Mouse (Mus musculus): ENCODE data around the gene Copz1. TPM values are rescaled to one million over a fixed set of nuclear protein-coding genes. Genes with fewer than 3 reads are reported as not detected.

The Copz1 gene
- total and polyA plus RNA-seq, 2 experiments from 2014 or later, result 109 to 124 TPM

DNA sequence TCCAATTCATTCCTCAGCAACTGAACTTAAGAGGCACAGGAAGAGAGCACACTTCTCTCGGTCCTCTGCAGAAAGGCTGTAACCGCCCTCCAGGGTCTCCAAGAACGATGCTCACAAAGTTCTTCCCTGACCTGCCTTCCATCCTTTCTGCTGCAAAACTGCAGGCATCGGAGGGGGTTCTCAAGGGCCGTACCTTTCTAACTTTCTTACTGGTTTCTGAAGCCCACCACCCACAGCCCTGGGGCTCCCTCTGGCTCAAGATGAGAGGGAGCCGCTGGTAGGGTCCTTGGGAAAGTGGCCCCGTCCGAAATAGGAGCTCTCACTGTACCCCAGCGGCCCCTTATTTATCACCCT is 32.1 kb downstream of the Copz1 start:
- H3K4me1 ChIP-seq (ENCODE audit: control insufficient read depth, insufficient read depth), result peaks cover 12% of the 10 kb centered on the region
- peak overlapping the region; percentile 54 for H3K9ac ChIP-seq (replicated peaks; ENCODE audit: low read depth, low read length)
- ATAC-seq (ENCODE audit: insufficient read depth, low read depth) (no peak), DNase-seq (ENCODE audit: low spot score) (no peak)
- 0 out of 2 replicates have a peak, but pooled peaks cover 7% of the 10 kb centered on the region for H3K27me3 ChIP-seq (ENCODE audit: control insufficient read depth, insufficient read depth, low read length)
- no peaks in the 10 kb centered on the region for H3K9me3 ChIP-seq (replicated peaks; ENCODE audit: control insufficient read depth, low read length)
- H3K4me3 ChIP-seq (ENCODE audit: low read depth, low read length), result peak overlapping the region; percentile 61
- H3K4me2 ChIP-seq (ENCODE audit: low read depth, low read length), result peak overlapping the region; percentile 87
- under 1% methylated on average over 9 of the region's 9 CpGs for WGBS
- TF ChIP-seq CTCF (IDR thresholded peaks at IDR 0.05; ENCODE audit: low read depth) (no peak), EP300 (IDR thresholded peaks at IDR 0.05; ENCODE audit: low read depth) (no peak)
- H3K36me3 ChIP-seq (replicated peaks; ENCODE audit: control insufficient read depth, insufficient read depth, low read length), result no peaks in the 10 kb centered on the region
- H3K27ac ChIP-seq (ENCODE audit: low read depth), result peak overlapping the region; percentile 74

DNA sequence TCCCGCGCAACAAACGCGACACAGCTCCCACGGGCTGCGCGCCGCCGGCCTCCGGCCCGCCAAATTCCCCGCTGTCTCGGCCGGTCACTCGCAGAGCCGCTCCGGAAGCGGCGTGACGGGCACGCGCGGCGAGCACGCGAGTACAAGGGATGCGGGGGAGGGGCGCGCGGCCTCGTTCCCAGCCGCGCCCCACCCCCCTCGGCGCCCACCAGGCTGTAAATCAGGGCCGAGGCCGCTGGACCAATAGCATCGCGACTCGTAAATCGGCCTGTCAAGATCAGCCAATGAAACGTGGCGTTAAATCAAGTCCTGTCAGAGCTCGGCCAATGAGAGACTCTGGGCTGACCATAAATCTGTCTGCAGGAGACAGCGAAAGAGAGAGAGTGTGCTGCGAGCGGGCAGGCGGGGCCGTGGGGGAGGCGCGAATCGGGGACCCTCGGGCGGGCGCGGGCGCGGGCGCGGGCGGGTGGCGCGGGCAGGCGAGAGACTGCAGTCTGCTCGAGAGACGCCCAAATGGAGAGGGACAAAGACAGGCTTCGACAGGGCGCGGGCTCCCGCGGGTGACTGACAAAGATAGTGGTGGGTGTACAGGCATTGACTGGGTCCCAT is 32.7 kb downstream of the Copz1 start:
- peak; percentile 96 for ATAC-seq (ENCODE audit: insufficient read depth, low read depth)

DNA sequence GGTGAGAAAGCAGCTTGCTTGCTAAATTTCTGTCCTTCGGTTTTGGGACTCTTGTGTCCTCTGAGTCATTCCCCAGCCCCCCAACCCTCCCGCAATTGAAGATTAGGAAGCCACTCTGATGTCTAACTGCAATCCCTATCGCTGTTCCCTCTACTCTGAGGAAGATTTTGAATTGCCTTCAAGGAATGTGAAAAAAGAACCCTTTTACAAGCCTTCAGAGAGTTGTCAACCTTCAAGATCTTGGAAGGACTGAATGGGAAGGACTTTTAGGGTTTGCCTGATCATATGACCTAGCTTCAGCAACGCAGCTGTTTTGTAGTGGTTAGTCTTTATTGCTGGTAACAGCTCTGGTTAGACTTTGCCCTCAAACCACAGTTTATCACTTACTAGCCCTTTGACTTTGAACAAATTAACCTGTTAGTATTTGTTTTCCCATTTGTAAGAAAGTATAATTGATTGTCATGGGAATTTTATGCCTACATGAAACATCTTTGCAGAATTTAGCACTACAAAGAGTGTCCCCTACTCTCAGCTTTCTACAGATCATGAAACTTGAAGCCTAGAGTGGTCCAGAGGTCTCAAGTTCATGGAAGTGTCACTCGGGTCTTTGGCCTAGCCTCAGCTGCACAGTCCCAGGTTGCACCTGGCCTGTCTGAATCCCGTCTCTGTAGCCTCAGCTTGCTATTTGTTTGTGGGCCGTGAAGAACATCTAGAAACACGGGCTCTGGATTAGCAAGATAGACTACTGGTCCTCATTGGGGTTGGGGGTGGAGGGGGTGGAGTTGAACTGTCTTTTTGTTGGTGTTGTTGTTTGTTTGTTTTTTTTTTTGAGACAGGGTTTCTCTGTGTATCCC is 33.5 kb downstream of the Copz1 start:
- DNase-seq (ENCODE audit: low spot score) (no peak), ATAC-seq (ENCODE audit: insufficient read depth, low read depth) (no peak)
- no peak for TF ChIP-seq CTCF (IDR thresholded peaks at IDR 0.05; ENCODE audit: low read depth)
- no peak for TF ChIP-seq EP300 (IDR thresholded peaks at IDR 0.05; ENCODE audit: low read depth)
- Histone ChIP-seq H3K4me3 (ENCODE audit: low read depth, low read length) (peak overlapping the region; percentile 61), H3K36me3 (replicated peaks; ENCODE audit: control insufficient read depth, insufficient read depth, low read length) (no peaks in the 10 kb centered on the region), H3K4me1 (ENCODE audit: control insufficient read depth, insufficient read depth) (no peaks in the 10 kb centered on the region; the same call in 1 of the 2 replicates), H3K9me3 (replicated peaks; ENCODE audit: control insufficient read depth, low read length) (no peaks in the 10 kb centered on the region), H3K27ac (ENCODE audit: low read depth) (peak overlapping the region; percentile 85), H3K9ac (replicated peaks; ENCODE audit: low read depth, low read length) (peak overlapping the region; percentile 68), H3K4me2 (ENCODE audit: low read depth, low read length) (peak overlapping the region; percentile 87), H3K27me3 (ENCODE audit: control insufficient read depth, insufficient read depth, low read length) (0 out of 2 replicates have a peak, but pooled peaks cover 8% of the 10 kb centered on the region)
- 40% methylated on average over 8 of the region's 8 CpGs for WGBS

More for the DNA sequence above, 32.7 kb downstream of the Copz1 start:
- peak overlapping the region; percentile 85 for H3K27ac ChIP-seq (ENCODE audit: low read depth)
- no peaks in the 10 kb centered on the region for H3K36me3 ChIP-seq (replicated peaks; ENCODE audit: control insufficient read depth, insufficient read depth, low read length)
- peak overlapping the region; percentile 61 for H3K4me3 ChIP-seq (ENCODE audit: low read depth, low read length)
- H3K9ac ChIP-seq (replicated peaks; ENCODE audit: low read depth, low read length), result peak overlapping the region; percentile 68
- H3K4me2 ChIP-seq (ENCODE audit: low read depth, low read length), result peak overlapping the region; percentile 87
- DNase-seq (ENCODE audit: low spot score), result peak; percentile 98
- no peaks in the 10 kb centered on the region for H3K9me3 ChIP-seq (replicated peaks; ENCODE audit: control insufficient read depth, low read length)
- WGBS, result under 1% methylated on average over 71 of the region's 71 CpGs
- TF ChIP-seq EP300 (IDR thresholded peaks at IDR 0.05; ENCODE audit: low read depth) (peak; percentile 97), CTCF (IDR thresholded peaks at IDR 0.05; ENCODE audit: low read depth) (no peak)
- 0 out of 2 replicates have a peak, but pooled peaks cover 8% of the 10 kb centered on the region for H3K27me3 ChIP-seq (ENCODE audit: control insufficient read depth, insufficient read depth, low read length)
- peaks cover 8% of the 10 kb centered on the region for H3K4me1 ChIP-seq (ENCODE audit: control insufficient read depth, insufficient read depth)

DNA sequence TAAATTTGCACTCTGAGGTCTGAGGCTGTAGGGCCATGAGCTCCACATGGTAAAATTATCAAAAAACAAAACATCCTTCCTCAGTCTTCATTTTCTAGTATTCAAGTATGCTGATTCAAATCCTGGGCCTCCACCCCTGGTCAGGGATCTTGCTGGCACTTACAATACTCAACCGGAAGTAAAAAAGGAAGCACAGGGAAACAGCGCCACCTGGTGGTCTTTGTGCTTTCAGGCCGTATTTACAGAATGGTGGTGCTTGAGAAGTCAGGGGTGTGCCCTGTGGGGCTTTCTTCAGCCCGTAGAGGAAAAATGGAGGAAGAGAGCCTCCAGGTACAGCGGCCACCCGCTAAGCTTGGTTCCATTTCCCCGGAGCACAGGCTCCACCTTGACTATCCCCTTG is 34.6 kb downstream of the Copz1 start:
- Histone ChIP-seq H3K4me3 (ENCODE audit: low read depth, low read length) (no peak overlapping the region), H3K4me1 (ENCODE audit: control insufficient read depth, insufficient read depth) (no peaks in the 10 kb centered on the region; the same call in 1 of the 2 replicates), H3K27ac (ENCODE audit: low read depth) (no peak overlapping the region)

DNA sequence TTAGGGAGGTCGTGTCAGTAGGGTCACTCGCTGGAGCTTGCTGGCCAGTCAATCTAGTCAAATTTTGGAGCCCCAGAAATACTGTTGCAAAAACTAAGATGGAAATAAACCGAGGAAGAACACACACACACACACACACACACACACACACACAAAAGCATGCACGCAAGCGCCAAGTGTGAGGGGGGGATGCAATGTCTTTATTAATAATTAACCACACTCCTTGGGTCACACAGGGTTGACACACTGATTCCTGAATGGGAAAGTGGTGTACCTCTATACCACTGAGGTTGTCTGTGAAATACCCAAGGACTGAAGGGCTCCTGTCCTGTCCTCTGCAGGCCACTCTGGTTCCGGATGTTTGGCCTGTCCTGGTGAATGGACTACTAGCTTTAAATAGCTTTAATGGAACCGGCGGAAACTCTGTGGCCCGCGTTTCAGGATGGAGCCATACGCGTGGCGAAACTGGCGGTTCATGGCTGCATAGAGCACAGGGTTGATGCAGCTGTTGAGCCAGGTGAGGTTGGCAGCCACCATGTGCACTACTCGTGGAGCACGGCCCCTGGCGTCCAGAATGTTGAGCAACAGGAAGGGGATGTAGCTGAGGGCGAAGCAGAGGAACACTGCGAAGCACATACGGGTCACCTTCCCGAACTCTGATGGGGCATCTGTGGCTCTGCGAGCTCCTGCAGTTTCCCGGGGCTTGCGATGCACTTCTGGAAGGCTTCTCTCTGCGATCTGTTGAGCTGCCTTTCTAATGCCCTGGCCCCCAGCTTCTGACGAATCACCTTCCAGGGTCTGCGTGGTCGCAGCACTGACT is 35.8 kb downstream of the Copz1 start:
- WGBS, result 39% methylated on average over 28 of the region's 28 CpGs

More for the DNA sequence above, 34.6 kb downstream of the Copz1 start:
- Histone ChIP-seq H3K27me3 (ENCODE audit: control insufficient read depth, insufficient read depth, low read length) (0 out of 2 replicates have a peak, but pooled peaks cover 8% of the 10 kb centered on the region), H3K4me2 (ENCODE audit: low read depth, low read length) (0 out of 2 replicates have a peak overlapping the region, but pooled peaks have one; percentile 30), H3K9me3 (replicated peaks; ENCODE audit: control insufficient read depth, low read length) (no peaks in the 10 kb centered on the region), H3K9ac (replicated peaks; ENCODE audit: low read depth, low read length) (no peak overlapping the region), H3K36me3 (replicated peaks; ENCODE audit: control insufficient read depth, insufficient read depth, low read length) (no peaks in the 10 kb centered on the region)
- TF ChIP-seq CTCF (IDR thresholded peaks at IDR 0.05; ENCODE audit: low read depth), result peak; percentile 94
- no peak for TF ChIP-seq EP300 (IDR thresholded peaks at IDR 0.05; ENCODE audit: low read depth)
- DNase-seq (ENCODE audit: low spot score) (peak; percentile 90), ATAC-seq (ENCODE audit: insufficient read depth, low read depth) (peak; percentile 14; the same call in 1 of the 2 replicates)
- 2% methylated on average over 7 of the region's 7 CpGs for WGBS

More for the DNA sequence above, 35.8 kb downstream of the Copz1 start:
- Histone ChIP-seq H3K4me3 (ENCODE audit: low read depth, low read length) (no peak overlapping the region), H3K9ac (replicated peaks; ENCODE audit: low read depth, low read length) (no peak overlapping the region), H3K9me3 (replicated peaks; ENCODE audit: control insufficient read depth, low read length) (no peaks in the 10 kb centered on the region), H3K4me2 (ENCODE audit: low read depth, low read length) (peak overlapping the region; percentile 16; the same call in 1 of the 2 replicates), H3K27ac (ENCODE audit: low read depth) (no peak overlapping the region), H3K36me3 (replicated peaks; ENCODE audit: control insufficient read depth, insufficient read depth, low read length) (no peaks in the 10 kb centered on the region), H3K27me3 (ENCODE audit: control insufficient read depth, insufficient read depth, low read length) (0 out of 2 replicates have a peak, but pooled peaks cover 8% of the 10 kb centered on the region), H3K4me1 (ENCODE audit: control insufficient read depth, insufficient read depth) (no peaks in the 10 kb centered on the region; the same call in 1 of the 2 replicates)
- DNase-seq (ENCODE audit: low spot score) (peak; percentile 48), ATAC-seq (ENCODE audit: insufficient read depth, low read depth) (no peak)
- TF ChIP-seq CTCF (IDR thresholded peaks at IDR 0.05; ENCODE audit: low read depth) (peak; percentile 43), EP300 (IDR thresholded peaks at IDR 0.05; ENCODE audit: low read depth) (no peak)

Data from heart, postnatal 0 days (tissue).